Mouse (Mus musculus) embryonic facial prominence, embryonic 14.5 days (tissue): ENCODE results near the gene Isy1. TPM values are rescaled to one million over a fixed set of nuclear protein-coding genes. Genes with fewer than 3 reads are reported as not detected.
A peak's percentile ranks its signal among the peaks of the same experiment; 100 is the strongest.

ENCODE experiments used
- ATAC-seq: fragments of 200-750 bp; cut with Nextera tagmentation; 2 replicates; pipeline ENCODE4 v1.8.0; 2017; ENCODE audit warnings: low read depth, moderate number of reproducible peaks, moderate TSS enrichment
- DNase-seq: peaks from one replicate; pipeline ENCODE4 v3.0.0-alpha.2; 2015; ENCODE audit warnings: low spot score
- H3K27ac ChIP-seq: fragments of 300-500 bp; sonication (generic); replicated peaks from 2 replicates; pipeline ENCODE4 v1.5.1; 2014; ENCODE audit warnings: low read depth, mild to moderate bottlenecking, low read length, moderate library complexity
- H3K27me3 ChIP-seq: fragments of 300-500 bp; sonication (generic); replicated peaks from 2 replicates; pipeline ENCODE4 v1.6.1; 2014; ENCODE audit warnings: low read length; ENCODE audit not compliant: control insufficient read depth, insufficient read depth
- H3K36me3 ChIP-seq: fragments of 300-500 bp; sonication (generic); 2 replicates; pipeline ENCODE4 v1.6.1; 2014; ENCODE audit warnings: low read length, mixed read lengths; ENCODE audit not compliant: control insufficient read depth, insufficient read depth
- H3K4me1 ChIP-seq: fragments of 300-500 bp; sonication (generic); 2 replicates; pipeline ENCODE4 v1.6.1; 2014; ENCODE audit warnings: antibody characterized with exemption, low read length; ENCODE audit not compliant: control insufficient read depth, insufficient read depth
- H3K4me2 ChIP-seq: fragments of 300-500 bp; sonication (generic); 2 replicates; pipeline ENCODE4 v1.6.1; 2014; ENCODE audit warnings: low read depth, mild to moderate bottlenecking, low read length, moderate library complexity, mixed read lengths
- H3K4me3 ChIP-seq: fragments of 300-500 bp; sonication (generic); 2 replicates; pipeline ENCODE4 v1.5.1; 2014; ENCODE audit warnings: low read depth, mild to moderate bottlenecking, low read length
- H3K9ac ChIP-seq: fragments of 300-500 bp; sonication (generic); 2 replicates; pipeline ENCODE4 v1.6.1; 2014; ENCODE audit warnings: low read depth, mild to moderate bottlenecking, low read length, moderate library complexity, mixed read lengths
- H3K9me3 ChIP-seq: fragments of 300-500 bp; sonication (generic); 2 replicates; pipeline ENCODE4 v1.6.1; 2016; ENCODE audit warnings: low read length; ENCODE audit not compliant: control insufficient read depth
- WGBS: fragments of 180-500 bp; shearing (Covaris S2); extraction: QIAGEN DNeasy Blood & Tissue Kit; methylation state at CpG from one replicate; pipeline ENCODE4 v1.1.7; 2014; 5-methylcytosine and 5-hydroxymethylcytosine counted together
- polyA plus RNA-seq: library from polyadenylated mRNA; unstranded; fragments of >200 nt; fragmentation: Nextera tagmentation; extraction: Ambion mirVana; gene quantifications from 2 replicates; pipeline ENCODE4 v1.2.1, GENCODE M21; 2014

The Isy1 gene
- polyA plus RNA-seq, 1 experiment from 2014 or later = 34.7 TPM

- no peak overlapping the region for H3K4me3 ChIP-seq
- H3K27me3 ChIP-seq = no peaks in the 10 kb centered on the region
- no peaks in the 10 kb centered on the region for H3K9me3 ChIP-seq
- WGBS = 60% methylated on average over 1 of the region's 1 CpGs
- no peak overlapping the region for H3K9ac ChIP-seq
- ATAC-seq (no peak), DNase-seq (no peak)
- H3K4me1 ChIP-seq = no peaks in the 10 kb centered on the region
- H3K4me2 ChIP-seq = no peak overlapping the region
- H3K36me3 ChIP-seq = no peaks in the 10 kb centered on the region
- no peak overlapping the region for H3K27ac ChIP-seq
Observed at GRCm38 (mm10) chr6:87857071-87857470, 18.5 kb upstream of the Isy1 start.

GRCm38 (mm10) chr6:87853446-87853845 is 14.8 kb upstream of the Isy1 start:
- no peak for DNase-seq
- WGBS = 84% methylated on average over 4 of the region's 4 CpGs
- no peak overlapping the region for H3K9ac ChIP-seq

GRCm38 (mm10) chr6:87851871-87852270 is 13.3 kb upstream of the Isy1 start:
- peaks cover 23% of the 10 kb centered on the region for H3K4me1 ChIP-seq
- WGBS = 86% methylated on average over 6 of the region's 6 CpGs
- DNase-seq (no peak), ATAC-seq (no peak)
- peaks cover 14% of the 10 kb centered on the region; the same call in 1 of the 2 replicates for H3K36me3 ChIP-seq
- H3K27ac ChIP-seq = no peak overlapping the region
- H3K4me2 ChIP-seq = peak overlapping the region; percentile 94; the same call in 1 of the 2 replicates
- no peaks in the 10 kb centered on the region for H3K27me3 ChIP-seq
- no peak overlapping the region for H3K9ac ChIP-seq
- H3K4me3 ChIP-seq = no peak overlapping the region
- no peaks in the 10 kb centered on the region for H3K9me3 ChIP-seq

More at GRCm38 (mm10) chr6:87853446-87853845, 14.8 kb upstream of the Isy1 start:
- Histone ChIP-seq H3K4me3 (no peak overlapping the region), H3K36me3 (0 out of 2 replicates have a peak, but pooled peaks cover 5% of the 10 kb centered on the region), H3K4me1 (peaks cover 11% of the 10 kb centered on the region), H3K27me3 (no peaks in the 10 kb centered on the region), H3K27ac (no peak overlapping the region), H3K9me3 (no peaks in the 10 kb centered on the region), H3K4me2 (no peak overlapping the region)
- ATAC-seq = no peak

- ATAC-seq (peak; percentile 99), DNase-seq (peak; percentile 98)
- peak within 1 kb of the TSS; percentile 97 for H3K27ac ChIP-seq
- peak within 1 kb of the TSS; percentile 94 for H3K4me2 ChIP-seq
- no peaks in the 10 kb centered on the region for H3K9me3 ChIP-seq
- 0% methylated on average over 48 of the region's 55 CpGs for WGBS
- peak within 1 kb of the TSS; percentile 100 for H3K9ac ChIP-seq
- H3K4me3 ChIP-seq = peak within 1 kb of the TSS; percentile 100
- peaks cover 15% of the 10 kb centered on the region; the same call in 1 of the 2 replicates for H3K36me3 ChIP-seq
- peaks cover 25% of the 10 kb centered on the region for H3K4me1 ChIP-seq
- no peaks in the 10 kb centered on the region for H3K27me3 ChIP-seq
Observed at GRCm38 (mm10) chr6:87850900-87851614, 12.5 kb upstream of the Isy1 start, which contains the start of gene Cnbp. Gene Cnbp (minus strand): TSS chr6:87851106.

GRCm38 (mm10) chr6:87850155-87850899 is 11.7 kb upstream of the Isy1 start:
- WGBS = under 1% methylated on average over 25 of the region's 73 CpGs
- H3K9ac ChIP-seq = peak overlapping the region; percentile 100
- ATAC-seq (peak; percentile 68), DNase-seq (peak; percentile 48)
- peak overlapping the region; percentile 77 for H3K4me2 ChIP-seq
- no peaks in the 10 kb centered on the region for H3K27me3 ChIP-seq
- H3K9me3 ChIP-seq = no peaks in the 10 kb centered on the region
- H3K27ac ChIP-seq = peak overlapping the region; percentile 97
- peaks cover 22% of the 10 kb centered on the region for H3K36me3 ChIP-seq
- H3K4me3 ChIP-seq = peak overlapping the region; percentile 100
- H3K4me1 ChIP-seq = peaks cover 25% of the 10 kb centered on the region

GRCm38 (mm10) chr6:87849780-87850154 is 11.2 kb upstream of the Isy1 start:
- Histone ChIP-seq H3K27ac (peak overlapping the region; percentile 97), H3K9ac (peak overlapping the region; percentile 100), H3K27me3 (no peaks in the 10 kb centered on the region), H3K36me3 (peaks cover 27% of the 10 kb centered on the region), H3K9me3 (no peaks in the 10 kb centered on the region), H3K4me2 (peak overlapping the region; percentile 77), H3K4me1 (peaks cover 25% of the 10 kb centered on the region), H3K4me3 (peak overlapping the region; percentile 100)
- WGBS = 0% methylated on average over 8 of the region's 8 CpGs
- no peak for ATAC-seq
- peak; percentile 55 for DNase-seq

- peaks cover 57% of the 10 kb centered on the region for H3K36me3 ChIP-seq
- H3K4me2 ChIP-seq = 0 out of 2 replicates have a peak overlapping the region, but pooled peaks have one; percentile 6
Observed at GRCm38 (mm10) chr6:87846813-87847212, 8.2 kb upstream of the Isy1 start.

GRCm38 (mm10) chr6:87845031-87845695 is 6.6 kb upstream of the Isy1 start:
- Histone ChIP-seq H3K4me3 (no peak overlapping the region), H3K9me3 (0 out of 2 replicates have a peak, but pooled peaks cover 3% of the 10 kb centered on the region), H3K36me3 (peaks cover 60% of the 10 kb centered on the region), H3K27ac (no peak overlapping the region), H3K4me1 (peaks cover 21% of the 10 kb centered on the region), H3K27me3 (no peaks in the 10 kb centered on the region), H3K4me2 (no peak overlapping the region), H3K9ac (no peak overlapping the region)
- DNase-seq = no peak
- WGBS = 88% methylated on average over 13 of the region's 13 CpGs
- ATAC-seq = no peak

More at GRCm38 (mm10) chr6:87846813-87847212, 8.2 kb upstream of the Isy1 start:
- no peak for ATAC-seq
- no peak for DNase-seq
- Histone ChIP-seq H3K4me3 (no peak overlapping the region), H3K27ac (no peak overlapping the region), H3K9ac (no peak overlapping the region), H3K27me3 (no peaks in the 10 kb centered on the region), H3K4me1 (peaks cover 25% of the 10 kb centered on the region), H3K9me3 (0 out of 2 replicates have a peak, but pooled peaks cover 3% of the 10 kb centered on the region)
- 71% methylated on average over 1 of the region's 1 CpGs for WGBS
